Mouse (Mus musculus) lung, embryonic 16.5 days (tissue): ENCODE data around the gene Nav2. TPM values are rescaled to one million over a fixed set of nuclear protein-coding genes. Genes with fewer than 3 reads are reported as not detected.

Experiments used
- ATAC-seq: fragments of 200-750 bp; cut with Nextera tagmentation; 2 replicates; pipeline ENCODE4 v1.8.0; 2017; ENCODE audit warnings: low read depth, mild to moderate bottlenecking, moderate library complexity
- H3K27ac ChIP-seq: fragments of 300-500 bp; sonication (generic); 2 replicates; pipeline ENCODE4 v1.5.1; 2014; ENCODE audit warnings: mild to moderate bottlenecking, control low read depth, low read length
- H3K27me3 ChIP-seq: fragments of 300-500 bp; sonication (generic); 2 replicates; pipeline ENCODE4 v1.6.1; 2014; ENCODE audit warnings: low read depth, low read length, mixed read lengths; ENCODE audit not compliant: control insufficient read depth, insufficient read depth
- H3K36me3 ChIP-seq: fragments of 300-500 bp; sonication (generic); 2 replicates; pipeline ENCODE4 v1.6.1; 2014; ENCODE audit warnings: low read length; ENCODE audit not compliant: control insufficient read depth, insufficient read depth
- H3K4me1 ChIP-seq: fragments of 300-500 bp; sonication (generic); replicated peaks from 2 replicates; pipeline ENCODE4 v1.6.1; 2014; ENCODE audit warnings: low read length, mixed read lengths; ENCODE audit not compliant: control insufficient read depth, insufficient read depth
- H3K4me2 ChIP-seq: fragments of 300-500 bp; sonication (generic); 2 replicates; pipeline ENCODE4 v1.6.1; 2014; ENCODE audit warnings: low read depth, low read length, control low read depth
- H3K4me3 ChIP-seq: fragments of 300-500 bp; sonication (generic); 2 replicates; pipeline ENCODE4 v1.5.1; 2014; ENCODE audit warnings: mild to moderate bottlenecking, low read length, control low read depth
- H3K9ac ChIP-seq: fragments of 300-500 bp; sonication (generic); 2 replicates; pipeline ENCODE4 v1.6.1; 2014; ENCODE audit warnings: low read length, control low read depth
- H3K9me3 ChIP-seq: fragments of 300-500 bp; sonication (generic); 2 replicates; pipeline ENCODE4 v1.6.1; 2016; ENCODE audit warnings: low read length; ENCODE audit not compliant: control insufficient read depth
- WGBS: fragments of 180-500 bp; shearing (Covaris S2); extraction: QIAGEN DNeasy Blood & Tissue Kit; methylation state at CpG from one replicate; pipeline ENCODE4 v1.1.7; 2014; 5-methylcytosine and 5-hydroxymethylcytosine counted together
- polyA plus RNA-seq: library from polyadenylated mRNA; unstranded; fragments of >200 nt; fragmentation: Nextera tagmentation; extraction: Ambion mirVana; gene quantifications from 2 replicates; pipeline ENCODE4 v1.2.1, GENCODE M21; 2015

Nav2 gene
- polyA plus RNA-seq, 1 experiment from 2014 or later, result 27.3 TPM

DNA sequence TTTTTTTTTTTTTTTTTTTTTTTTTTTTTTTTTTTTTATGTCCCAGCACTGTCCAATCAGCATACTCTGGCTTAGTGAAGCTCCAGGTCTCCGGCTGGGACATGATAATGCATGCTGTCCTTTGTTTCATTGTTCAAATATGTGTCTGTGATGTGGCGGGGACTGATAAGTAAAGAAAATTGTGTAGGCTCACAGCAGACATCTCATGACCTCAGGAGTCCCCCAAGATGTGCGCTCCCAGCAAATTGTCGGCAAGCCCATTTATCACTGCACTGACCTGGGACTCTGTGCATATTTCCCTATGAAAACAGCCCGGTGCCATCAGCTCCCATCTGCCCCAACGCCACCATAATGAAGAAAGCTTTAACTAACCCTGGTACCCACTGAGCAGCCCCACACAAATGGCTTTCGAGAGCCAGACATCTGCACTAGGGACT is 110.0 kb downstream of the Nav2 start:
- no peak for ATAC-seq
- 31% methylated on average over 7 of the region's 7 CpGs for WGBS
- H3K4me2 ChIP-seq, result no peak overlapping the region
- H3K4me1 ChIP-seq, result no peaks in the 10 kb centered on the region; the same call in 1 of the 2 replicates
- H3K9me3 ChIP-seq, result no peaks in the 10 kb centered on the region
- H3K27ac ChIP-seq, result no peak overlapping the region
- no peaks in the 10 kb centered on the region for H3K36me3 ChIP-seq
- no peak overlapping the region for H3K4me3 ChIP-seq
- no peak overlapping the region for H3K9ac ChIP-seq
- H3K27me3 ChIP-seq, result no peaks in the 10 kb centered on the region

DNA sequence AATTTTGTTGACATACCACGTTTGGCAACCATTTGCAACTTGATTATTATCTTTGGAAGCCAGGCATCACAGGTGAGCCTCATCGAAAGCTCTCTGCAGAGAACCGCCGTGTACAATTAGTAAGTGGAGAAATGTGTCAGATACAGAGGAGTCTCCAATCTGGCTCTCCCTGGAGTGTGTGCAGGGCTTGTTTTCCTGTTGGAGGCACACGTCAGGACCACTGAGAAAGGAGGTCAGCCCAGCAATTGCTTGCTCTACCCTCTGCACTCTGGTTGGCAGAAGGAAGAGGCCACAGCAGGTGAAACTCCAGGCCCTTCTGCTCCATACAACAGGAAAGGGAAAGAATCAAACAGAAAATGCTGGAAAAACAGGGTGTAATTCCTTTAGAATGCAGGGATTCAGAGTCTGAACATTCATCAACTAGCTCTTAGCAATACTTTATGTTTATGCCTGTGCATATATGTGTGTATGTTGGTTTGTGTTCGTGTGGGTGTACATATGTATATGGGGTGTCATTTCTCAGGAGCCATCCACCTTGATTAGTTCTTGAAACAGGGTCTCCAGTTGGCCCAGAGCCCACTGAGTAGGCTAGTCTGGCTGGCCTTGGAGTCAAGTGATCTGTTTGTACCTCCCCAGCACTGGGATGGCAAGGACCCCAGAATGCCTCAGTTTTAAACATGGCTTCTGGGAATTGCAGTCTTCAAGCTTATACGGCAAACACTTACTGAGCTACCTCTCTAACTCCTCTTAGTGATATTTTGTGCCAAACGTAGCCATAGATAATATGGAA is 116.7 kb downstream of the Nav2 start:
- no peak overlapping the region for H3K27ac ChIP-seq
- H3K9me3 ChIP-seq, result no peaks in the 10 kb centered on the region
- no peak overlapping the region for H3K4me3 ChIP-seq
- no peak for ATAC-seq
- no peak overlapping the region for H3K4me2 ChIP-seq
- 60% methylated on average over 8 of the region's 8 CpGs for WGBS
- no peaks in the 10 kb centered on the region for H3K36me3 ChIP-seq
- H3K9ac ChIP-seq, result no peak overlapping the region
- no peaks in the 10 kb centered on the region for H3K27me3 ChIP-seq
- H3K4me1 ChIP-seq, result no peaks in the 10 kb centered on the region

DNA sequence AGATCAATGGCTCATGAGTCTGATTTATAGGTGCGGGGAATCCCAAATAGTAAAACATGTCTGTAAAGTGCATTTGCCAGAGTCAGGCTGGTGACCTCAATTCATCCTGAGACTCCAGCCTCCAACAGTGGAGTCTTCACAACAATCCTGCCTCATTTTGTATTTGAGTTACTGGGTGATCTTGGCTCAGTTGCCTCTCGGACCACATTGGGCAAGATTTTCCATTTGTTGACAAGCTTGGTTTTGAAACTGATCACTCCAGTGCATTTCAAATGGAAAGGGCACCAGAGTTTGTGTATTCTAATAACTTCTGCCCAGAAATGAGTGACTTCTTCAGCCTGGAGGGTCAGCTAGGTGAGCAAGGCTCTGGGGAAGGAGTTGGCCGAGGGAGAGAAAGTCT is 117.5 kb downstream of the Nav2 start:
- H3K36me3 ChIP-seq, result no peaks in the 10 kb centered on the region
- WGBS, result 74% methylated on average over 3 of the region's 3 CpGs
- no peak overlapping the region for H3K4me3 ChIP-seq
- no peaks in the 10 kb centered on the region for H3K9me3 ChIP-seq
- no peaks in the 10 kb centered on the region for H3K4me1 ChIP-seq
- no peak overlapping the region for H3K9ac ChIP-seq
- H3K27ac ChIP-seq, result no peak overlapping the region
- ATAC-seq, result no peak
- no peak overlapping the region for H3K4me2 ChIP-seq
- no peaks in the 10 kb centered on the region for H3K27me3 ChIP-seq

DNA sequence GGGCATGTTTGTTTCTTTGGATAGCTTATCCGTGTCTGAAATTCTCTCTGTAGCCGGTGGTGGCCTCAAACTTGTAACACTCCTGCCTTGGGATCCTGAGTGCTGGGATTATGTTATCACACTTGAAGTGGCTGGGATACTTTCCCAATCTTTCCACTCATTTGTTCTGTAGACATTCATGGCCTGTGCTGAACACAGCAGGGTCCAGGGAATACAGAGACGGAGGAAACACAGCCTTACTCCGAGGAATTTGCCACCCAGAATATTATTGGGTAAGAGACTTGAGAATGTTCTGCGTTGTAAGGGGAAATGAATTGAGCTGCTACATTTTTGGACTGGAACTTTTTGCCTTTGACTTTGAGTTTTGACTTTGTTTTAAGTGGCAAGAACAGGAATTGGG is 118.0 kb downstream of the Nav2 start:
- peak; percentile 52; the same call in 1 of the 2 replicates for ATAC-seq
- H3K27me3 ChIP-seq, result no peaks in the 10 kb centered on the region
- H3K9me3 ChIP-seq, result no peaks in the 10 kb centered on the region
- H3K4me1 ChIP-seq, result no peaks in the 10 kb centered on the region
- H3K4me2 ChIP-seq, result no peak overlapping the region
- no peak overlapping the region for H3K9ac ChIP-seq
- H3K27ac ChIP-seq, result no peak overlapping the region
- H3K36me3 ChIP-seq, result no peaks in the 10 kb centered on the region
- 51% methylated on average over 5 of the region's 5 CpGs for WGBS
- no peak overlapping the region for H3K4me3 ChIP-seq

DNA sequence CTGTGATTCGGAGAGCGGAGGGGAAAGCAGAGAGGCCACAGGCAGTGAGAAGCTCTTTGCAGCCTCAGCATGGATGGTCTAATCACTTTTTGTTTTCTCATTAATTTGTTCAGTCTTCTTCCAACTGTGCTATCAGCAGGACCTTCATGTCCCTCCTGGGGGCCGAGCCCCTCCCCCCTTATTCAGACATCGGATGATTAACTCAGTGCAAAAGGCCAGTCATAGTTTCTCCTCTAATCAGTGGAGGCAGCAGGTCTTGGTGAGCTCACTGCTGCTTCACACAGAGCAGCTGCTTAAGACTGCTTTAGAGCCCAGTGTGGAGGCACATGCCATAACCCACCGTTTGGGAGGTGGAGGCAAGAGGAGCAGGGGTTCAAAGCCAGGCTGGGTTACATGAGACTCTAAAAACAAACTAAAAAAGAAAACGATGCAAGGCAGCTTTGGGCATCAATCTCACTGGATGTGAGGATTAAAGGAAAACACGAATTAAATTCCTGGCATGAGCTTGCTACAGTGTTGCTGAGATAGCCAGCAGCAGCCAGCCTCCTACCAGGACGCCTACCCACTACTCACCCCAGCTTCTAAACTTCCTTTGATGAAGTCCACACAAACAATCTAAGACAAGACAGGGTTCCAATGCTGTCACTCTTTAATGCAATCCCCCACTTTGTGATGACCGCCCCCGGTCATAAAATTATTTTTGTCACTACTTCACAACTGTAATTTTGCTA is 120.9 kb downstream of the Nav2 start:
- 36% methylated on average over 10 of the region's 10 CpGs for WGBS
- H3K4me1 ChIP-seq, result no peaks in the 10 kb centered on the region
- H3K9ac ChIP-seq, result no peak overlapping the region
- no peaks in the 10 kb centered on the region for H3K36me3 ChIP-seq
- H3K27me3 ChIP-seq, result no peaks in the 10 kb centered on the region
- ATAC-seq, result no peak
- no peaks in the 10 kb centered on the region for H3K9me3 ChIP-seq
- H3K4me2 ChIP-seq, result no peak overlapping the region
- no peak overlapping the region for H3K4me3 ChIP-seq
- H3K27ac ChIP-seq, result no peak overlapping the region

DNA sequence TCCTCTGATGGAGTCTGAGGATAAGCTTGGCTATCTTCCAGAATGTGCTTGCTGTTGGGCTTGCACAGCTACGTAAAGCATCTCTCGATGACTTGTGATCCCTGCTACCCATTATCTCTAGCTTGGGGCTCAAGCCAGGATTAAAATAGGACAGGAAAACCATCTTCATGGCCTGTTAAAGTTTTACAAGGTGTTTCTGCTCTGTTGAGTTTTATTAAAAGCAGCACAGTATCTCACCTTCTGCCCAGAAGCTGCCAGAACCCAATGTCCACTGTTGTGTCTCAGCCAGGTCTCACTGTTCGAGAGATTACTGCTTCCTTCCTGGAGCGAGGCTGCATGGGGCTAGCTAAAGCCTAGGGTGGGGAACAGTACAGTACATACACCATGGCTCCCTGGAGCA is 123.7 kb downstream of the Nav2 start:
- no peak overlapping the region for H3K4me2 ChIP-seq
- H3K27ac ChIP-seq, result no peak overlapping the region
- 60% methylated on average over 4 of the region's 4 CpGs for WGBS
- no peak overlapping the region for H3K4me3 ChIP-seq
- no peaks in the 10 kb centered on the region for H3K27me3 ChIP-seq
- ATAC-seq, result no peak
- H3K9me3 ChIP-seq, result no peaks in the 10 kb centered on the region
- H3K4me1 ChIP-seq, result no peaks in the 10 kb centered on the region
- no peaks in the 10 kb centered on the region for H3K36me3 ChIP-seq
- no peak overlapping the region for H3K9ac ChIP-seq

DNA sequence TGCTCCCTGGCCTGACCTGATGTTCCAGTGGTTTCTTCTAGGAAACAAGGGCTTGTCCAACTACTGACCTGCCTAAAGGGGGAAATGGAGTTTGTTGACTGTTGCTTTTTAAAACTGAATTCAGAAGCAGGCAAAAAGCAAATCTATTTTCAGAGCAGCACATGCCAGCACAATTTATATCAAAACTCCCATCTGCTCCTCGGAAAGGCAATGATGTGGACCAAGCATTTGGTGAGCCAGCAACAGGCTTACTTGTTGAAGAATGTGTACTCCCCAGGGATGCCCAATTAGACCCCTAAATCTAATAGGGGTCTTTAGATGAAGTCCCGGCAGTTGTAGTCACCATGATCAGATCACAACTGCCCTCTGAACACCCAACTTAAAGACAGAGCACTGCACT is 125.7 kb downstream of the Nav2 start:
- 82% methylated on average over 2 of the region's 2 CpGs for WGBS
- H3K9me3 ChIP-seq, result no peaks in the 10 kb centered on the region
- no peak overlapping the region for H3K9ac ChIP-seq
- ATAC-seq, result no peak
- no peak overlapping the region for H3K4me2 ChIP-seq
- H3K36me3 ChIP-seq, result no peaks in the 10 kb centered on the region
- H3K4me1 ChIP-seq, result no peaks in the 10 kb centered on the region
- H3K27ac ChIP-seq, result no peak overlapping the region
- no peaks in the 10 kb centered on the region for H3K27me3 ChIP-seq
- no peak overlapping the region for H3K4me3 ChIP-seq

DNA sequence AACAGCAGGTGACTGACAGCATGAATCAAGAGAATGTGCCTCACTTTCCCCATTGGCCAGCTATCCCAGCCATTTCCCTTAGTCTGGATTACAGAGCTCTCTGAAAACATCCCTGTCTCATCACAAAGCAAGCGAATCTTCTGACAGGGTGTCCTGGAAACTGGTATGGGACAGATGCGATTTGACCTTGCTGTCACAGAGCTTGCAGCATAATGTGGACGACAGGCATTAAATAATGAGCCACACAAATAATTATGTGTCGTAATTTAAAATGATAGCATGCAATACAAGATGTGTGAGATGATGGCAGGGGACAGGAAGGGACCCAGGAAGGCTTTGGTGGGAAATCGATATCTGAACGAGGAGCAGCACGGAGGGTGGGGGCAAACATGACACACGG is 131.6 kb downstream of the Nav2 start:
- Histone ChIP-seq H3K27ac (no peak overlapping the region), H3K36me3 (no peaks in the 10 kb centered on the region), H3K4me1 (peaks cover 4% of the 10 kb centered on the region; the same call in 1 of the 2 replicates), H3K9ac (no peak overlapping the region), H3K27me3 (no peaks in the 10 kb centered on the region), H3K4me2 (no peak overlapping the region), H3K9me3 (no peaks in the 10 kb centered on the region), H3K4me3 (no peak overlapping the region)
- peak; percentile 67 for ATAC-seq
- 45% methylated on average over 8 of the region's 8 CpGs for WGBS

DNA sequence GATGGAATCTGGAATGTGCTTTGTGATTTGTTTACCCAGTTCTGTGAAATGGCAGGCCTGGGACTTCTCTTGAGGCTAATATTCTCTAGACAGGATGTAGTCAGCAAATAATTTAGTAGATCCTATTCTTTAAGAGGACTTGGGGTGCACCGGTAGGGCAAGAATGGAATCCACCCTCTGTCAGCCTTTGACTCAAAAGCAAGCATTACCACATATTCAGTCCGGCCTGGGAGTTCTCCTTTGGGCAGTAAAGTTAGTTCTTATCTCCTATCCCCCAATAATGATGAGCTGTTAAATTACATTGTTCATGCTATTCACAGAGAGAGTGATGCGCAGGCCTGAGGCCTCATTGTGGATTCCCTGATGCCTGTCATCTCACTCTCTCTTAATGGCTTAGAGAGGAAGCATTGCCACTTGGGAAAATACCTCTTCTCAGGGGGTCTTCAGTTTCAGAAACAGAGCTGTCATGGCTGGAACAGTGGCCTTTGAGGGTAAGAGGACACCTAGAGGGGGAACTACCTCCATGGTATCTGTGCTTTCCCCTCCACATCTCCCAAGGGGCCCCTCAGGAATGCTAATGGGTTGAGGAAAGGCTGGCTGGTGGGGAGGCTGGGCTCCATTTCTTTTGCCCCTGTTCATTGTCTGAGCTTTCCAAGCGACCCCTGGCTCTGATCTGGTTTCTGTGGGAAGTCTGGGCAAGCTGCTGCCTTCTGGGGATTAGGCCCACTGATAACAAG is 133.0 kb downstream of the Nav2 start:
- no peaks in the 10 kb centered on the region for H3K36me3 ChIP-seq
- no peaks in the 10 kb centered on the region for H3K9me3 ChIP-seq
- H3K27ac ChIP-seq, result no peak overlapping the region
- 42% methylated on average over 4 of the region's 4 CpGs for WGBS
- peaks cover 4% of the 10 kb centered on the region for H3K4me1 ChIP-seq
- H3K9ac ChIP-seq, result no peak overlapping the region
- no peak overlapping the region for H3K4me3 ChIP-seq
- ATAC-seq, result peak; percentile 72
- no peak overlapping the region for H3K4me2 ChIP-seq
- H3K27me3 ChIP-seq, result no peaks in the 10 kb centered on the region
